Mouse (Mus musculus): ENCODE results near the gene Nrap. TPM values are rescaled to one million over a fixed set of nuclear protein-coding genes. Genes with fewer than 3 reads are reported as not detected.
"Not testable (repeated sequence)": the region's sequence is repeated elsewhere in the genome, so short reads cannot be mapped to it uniquely, and the experiment has no call there.

Gene Nrap
- polyA plus RNA-seq, 1 experiment from 2014 or later: 0.61 TPM

- Histone ChIP-seq H3K4me2 (no peak overlapping the region), H3K27me3 (0 out of 2 replicates have a peak, but pooled peaks cover 3% of the 10 kb centered on the region), H3K9ac (replicated peaks) (no peak overlapping the region), H3K36me3 (no peaks in the 10 kb centered on the region), H3K4me3 (replicated peaks) (no peak overlapping the region), H3K9me3 (no peaks in the 10 kb centered on the region), H3K27ac (no peak overlapping the region), H3K4me1 (replicated peaks) (peaks cover 11% of the 10 kb centered on the region)
- 61% methylated on average over 8 of the region's 8 CpGs for whole genome bisulfite sequencing
- ATAC-seq (ENCODE audit: insufficient number of reproducible peaks, insufficient read depth, low FRiP score, low TSS enrichment, low read depth): no peak
Measured at GRCm38 (mm10) chr19:56364563-56364962, 25.3 kb downstream of the Nrap start.

GRCm38 (mm10) chr19:56363721-56364460 is 25.9 kb downstream of the Nrap start:
- Histone ChIP-seq H3K36me3 (no peaks in the 10 kb centered on the region), H3K4me2 (no peak overlapping the region), H3K4me3 (replicated peaks) (no peak overlapping the region), H3K27me3 (0 out of 2 replicates have a peak, but pooled peaks cover 3% of the 10 kb centered on the region), H3K27ac (no peak overlapping the region), H3K9me3 (no peaks in the 10 kb centered on the region), H3K4me1 (replicated peaks) (peaks cover 11% of the 10 kb centered on the region), H3K9ac (replicated peaks) (no peak overlapping the region)
- 52% methylated on average over 15 of the region's 15 CpGs for WGBS
- ATAC-seq (ENCODE audit: insufficient number of reproducible peaks, insufficient read depth, low FRiP score, low TSS enrichment, low read depth): no peak

DNA sequence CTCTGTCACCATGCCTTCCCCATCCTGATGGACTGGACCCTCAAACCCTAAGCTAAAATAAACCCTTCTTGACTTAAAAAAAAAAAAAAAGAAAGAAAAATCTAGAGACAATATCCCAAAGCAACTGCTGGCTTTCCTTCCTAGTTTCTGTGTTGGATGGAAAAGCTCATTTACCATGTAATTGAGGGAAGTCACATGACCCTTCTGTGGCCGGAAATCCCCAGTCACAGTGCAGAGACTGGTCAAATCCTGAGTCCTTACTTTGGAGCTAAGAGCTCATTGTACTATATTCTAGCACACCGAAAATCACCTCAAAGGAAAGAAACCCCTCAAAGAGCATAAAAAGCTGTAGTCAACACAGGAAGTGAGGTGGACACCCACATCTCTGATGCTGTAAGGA is 30.9 kb downstream of the Nrap start:
- Histone ChIP-seq H3K9me3 (no peaks in the 10 kb centered on the region), H3K4me1 (replicated peaks) (peaks cover 3% of the 10 kb centered on the region; the same call in 1 of the 2 replicates), H3K27ac (no peak overlapping the region), H3K4me3 (replicated peaks) (no peak overlapping the region), H3K9ac (replicated peaks) (no peak overlapping the region), H3K36me3 (no peaks in the 10 kb centered on the region), H3K4me2 (no peak overlapping the region), H3K27me3 (0 out of 2 replicates have a peak, but pooled peaks cover 3% of the 10 kb centered on the region)
- WGBS: 71% methylated on average over 2 of the region's 2 CpGs
- no peak for ATAC-seq (ENCODE audit: insufficient number of reproducible peaks, insufficient read depth, low FRiP score, low TSS enrichment, low read depth)

GRCm38 (mm10) chr19:56357374-56357708 is 32.5 kb downstream of the Nrap start:
- not testable (repeated sequence) for ATAC-seq (ENCODE audit: insufficient number of reproducible peaks, insufficient read depth, low FRiP score, low TSS enrichment, low read depth); H3K4me2 ChIP-seq; H3K36me3 ChIP-seq; H3K9me3 ChIP-seq; H3K4me3 ChIP-seq (replicated peaks); H3K27ac ChIP-seq; H3K9ac ChIP-seq (replicated peaks); H3K27me3 ChIP-seq; H3K4me1 ChIP-seq (replicated peaks)
- 77% methylated on average over 2 of the region's 2 CpGs for WGBS

- WGBS: 41% methylated on average over 17 of the region's 17 CpGs
- Histone ChIP-seq H3K4me2 (0 out of 2 replicates have a peak overlapping the region, but pooled peaks have one; percentile 16), H3K27me3 (no peaks in the 10 kb centered on the region), H3K4me3 (replicated peaks) (no peak overlapping the region), H3K9ac (replicated peaks) (no peak overlapping the region), H3K36me3 (no peaks in the 10 kb centered on the region), H3K27ac (peak overlapping the region; percentile 41; the same call in 1 of the 2 replicates), H3K4me1 (replicated peaks) (no peaks in the 10 kb centered on the region), H3K9me3 (peaks cover 5% of the 10 kb centered on the region; the same call in 1 of the 2 replicates)
- ATAC-seq (ENCODE audit: insufficient number of reproducible peaks, insufficient read depth, low FRiP score, low TSS enrichment, low read depth): no peak
Measured at GRCm38 (mm10) chr19:56356480-56357373, 33.1 kb downstream of the Nrap start.

GRCm38 (mm10) chr19:56355201-56355600 is 34.6 kb downstream of the Nrap start:
- 80% methylated on average over 12 of the region's 12 CpGs for WGBS
- H3K36me3 ChIP-seq: no peaks in the 10 kb centered on the region
- 0 out of 2 replicates have a peak, but pooled peaks cover 4% of the 10 kb centered on the region for H3K27me3 ChIP-seq

DNA sequence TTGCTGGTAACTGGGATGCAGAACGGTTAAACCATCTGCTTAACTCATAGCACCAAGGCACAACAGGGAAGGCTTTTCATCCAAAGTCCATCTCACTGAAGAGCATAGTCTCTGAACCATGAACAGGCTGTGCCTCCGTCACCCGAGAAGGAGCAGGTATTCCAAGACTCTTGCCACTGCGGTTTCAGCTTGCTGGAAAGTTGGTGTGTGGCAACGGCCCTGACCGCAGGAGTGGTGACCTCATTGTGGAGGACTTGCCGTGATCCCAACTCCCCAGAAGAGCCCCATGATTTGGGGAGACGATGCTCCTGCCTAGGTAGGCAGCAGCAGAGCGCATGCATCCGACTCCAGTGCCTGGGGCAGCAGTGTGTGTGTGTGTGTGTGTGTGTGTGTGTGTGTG is 36.1 kb downstream of the Nrap start:
- H3K36me3 ChIP-seq: no peaks in the 10 kb centered on the region
- no peak overlapping the region for H3K27ac ChIP-seq
- no peak overlapping the region for H3K4me2 ChIP-seq
- H3K27me3 ChIP-seq: 0 out of 2 replicates have a peak, but pooled peaks cover 4% of the 10 kb centered on the region
- H3K9me3 ChIP-seq: peaks cover 5% of the 10 kb centered on the region; the same call in 1 of the 2 replicates
- 82% methylated on average over 10 of the region's 10 CpGs for WGBS
- H3K4me1 ChIP-seq (replicated peaks): peaks cover 4% of the 10 kb centered on the region; the same call in 1 of the 2 replicates
- no peak for ATAC-seq (ENCODE audit: insufficient number of reproducible peaks, insufficient read depth, low FRiP score, low TSS enrichment, low read depth)
- no peak overlapping the region for H3K9ac ChIP-seq (replicated peaks)
- no peak overlapping the region for H3K4me3 ChIP-seq (replicated peaks)

More at GRCm38 (mm10) chr19:56355201-56355600, 34.6 kb downstream of the Nrap start:
- H3K4me3 ChIP-seq (replicated peaks): no peak overlapping the region
- H3K4me2 ChIP-seq: no peak overlapping the region
- no peak overlapping the region for H3K9ac ChIP-seq (replicated peaks)
- peaks cover 5% of the 10 kb centered on the region; the same call in 1 of the 2 replicates for H3K9me3 ChIP-seq
- no peaks in the 10 kb centered on the region for H3K4me1 ChIP-seq (replicated peaks)
- ATAC-seq (ENCODE audit: insufficient number of reproducible peaks, insufficient read depth, low FRiP score, low TSS enrichment, low read depth): no peak
- no peak overlapping the region for H3K27ac ChIP-seq

GRCm38 (mm10) chr19:56349295-56349694 is 40.5 kb downstream of the Nrap start:
- ATAC-seq (ENCODE audit: insufficient number of reproducible peaks, insufficient read depth, low FRiP score, low TSS enrichment, low read depth): no peak
- 27% methylated on average over 6 of the region's 6 CpGs for WGBS

GRCm38 (mm10) chr19:56346750-56347149 is 43.1 kb downstream of the Nrap start:
- Histone ChIP-seq H3K9ac (replicated peaks) (no peak overlapping the region), H3K27me3 (peaks cover 4% of the 10 kb centered on the region; the same call in 1 of the 2 replicates), H3K27ac (no peak overlapping the region), H3K36me3 (no peaks in the 10 kb centered on the region), H3K4me3 (replicated peaks) (no peak overlapping the region), H3K4me1 (replicated peaks) (peaks cover 10% of the 10 kb centered on the region; the same call in 1 of the 2 replicates), H3K9me3 (no peaks in the 10 kb centered on the region), H3K4me2 (no peak overlapping the region)
- WGBS: 38% methylated on average over 13 of the region's 13 CpGs
- ATAC-seq (ENCODE audit: insufficient number of reproducible peaks, insufficient read depth, low FRiP score, low TSS enrichment, low read depth): no peak

More at GRCm38 (mm10) chr19:56349295-56349694, 40.5 kb downstream of the Nrap start:
- Histone ChIP-seq H3K4me1 (replicated peaks) (peaks cover 6% of the 10 kb centered on the region; the same call in 1 of the 2 replicates), H3K27ac (no peak overlapping the region), H3K36me3 (no peaks in the 10 kb centered on the region), H3K27me3 (0 out of 2 replicates have a peak, but pooled peaks cover 4% of the 10 kb centered on the region), H3K4me3 (replicated peaks) (no peak overlapping the region), H3K9me3 (peaks cover 5% of the 10 kb centered on the region; the same call in 1 of the 2 replicates), H3K9ac (replicated peaks) (no peak overlapping the region), H3K4me2 (no peak overlapping the region)

DNA sequence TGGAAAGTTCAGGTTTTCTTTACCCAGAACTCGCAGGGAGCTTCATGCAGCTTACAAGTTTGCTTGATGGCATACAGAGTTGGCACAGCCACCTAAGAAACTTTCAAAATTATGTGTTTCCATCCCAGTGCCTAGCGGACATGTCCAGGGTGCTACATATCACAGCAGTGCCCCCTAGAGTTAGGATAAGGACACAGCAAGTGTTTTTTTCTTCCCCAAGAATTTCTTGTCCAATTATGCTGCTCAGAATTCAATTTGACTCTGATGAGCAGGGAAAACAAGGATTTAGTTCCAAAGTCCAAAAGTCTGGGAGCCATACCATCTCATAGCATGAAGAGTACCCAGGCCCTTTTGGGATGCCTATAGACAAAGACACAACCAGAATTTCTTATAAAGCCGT is 43.8 kb downstream of the Nrap start:
- Histone ChIP-seq H3K9ac (replicated peaks) (no peak overlapping the region), H3K4me2 (no peak overlapping the region), H3K4me1 (replicated peaks) (peaks cover 10% of the 10 kb centered on the region; the same call in 1 of the 2 replicates), H3K27me3 (peaks cover 4% of the 10 kb centered on the region; the same call in 1 of the 2 replicates), H3K9me3 (no peaks in the 10 kb centered on the region), H3K4me3 (replicated peaks) (no peak overlapping the region), H3K36me3 (no peaks in the 10 kb centered on the region), H3K27ac (no peak overlapping the region)
- ATAC-seq (ENCODE audit: insufficient number of reproducible peaks, insufficient read depth, low FRiP score, low TSS enrichment, low read depth): no peak
- whole genome bisulfite sequencing: 79% methylated on average over 3 of the region's 3 CpGs
